Comparison of ENCODE assay signal across 16 mouse cellular contexts in the genomic region with DNA sequence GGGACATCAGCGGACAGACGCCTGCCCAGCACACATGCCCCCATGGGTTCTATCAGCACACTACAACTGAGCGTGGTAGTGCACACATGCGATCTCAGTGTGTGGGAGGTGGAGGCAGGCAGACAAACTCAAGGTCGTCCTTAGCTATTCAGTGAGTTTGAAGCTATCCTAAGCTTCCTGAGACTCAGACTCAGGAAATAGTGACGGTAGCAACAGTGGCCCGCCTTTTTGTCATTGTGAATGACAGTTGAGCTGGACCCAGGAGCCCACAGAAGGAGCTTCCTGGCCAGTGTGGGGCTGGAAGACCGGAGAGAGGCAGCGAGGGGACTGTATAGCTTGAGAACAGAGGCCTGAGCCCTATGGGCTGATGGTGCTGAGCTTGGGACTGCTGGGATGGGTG.
"Had no signal": no experiment of that assay in that cellular context is flagged by ENCODE, and none has a peak within 500 bp of the region (broad histone marks: within the 10 kb centered on the region; RNA-seq: fewer than 3 reads in every experiment).

No protein-coding gene starts in this region.

- H3K27me3 ChIP-seq: kidney, embryonic 15.5 days; liver, embryonic 15.5 days; lung, embryonic 15.5 days had no signal

- H3K4me1 ChIP-seq: liver, embryonic 15.5 days had no signal

- H3K27ac ChIP-seq: kidney, embryonic 15.5 days; left cerebral cortex, adult 2 months; limb, embryonic 10.5 days; liver, embryonic 15.5 days; lung, embryonic 15.5 days; neural tube, embryonic 13.5 days; stomach, postnatal 0 days had no signal

- H3K9me3 ChIP-seq: kidney, embryonic 15.5 days; limb, embryonic 10.5 days; liver, embryonic 15.5 days; lung, embryonic 15.5 days; neural tube, embryonic 13.5 days had no signal

- DNase-seq: kidney, adult 2 months; kidney, postnatal 14 days; right cerebral cortex, adult 18-20 months; right cerebral cortex, postnatal 25 days; thymus, postnatal 4 days had no signal

- H3K4me2 ChIP-seq: kidney, embryonic 15.5 days; liver, embryonic 11.5 days; liver, embryonic 15.5 days; lung, embryonic 15.5 days; midbrain, embryonic 11.5 days; neural tube, embryonic 13.5 days had no signal

- ATAC-seq: intestine, embryonic 16.5 days; midbrain, embryonic 16.5 days had no signal

- H3K9ac ChIP-seq: kidney, embryonic 15.5 days; liver, embryonic 15.5 days; lung, embryonic 15.5 days; neural tube, embryonic 13.5 days had no signal

- H3K4me3 ChIP-seq: kidney, embryonic 15.5 days; left cerebral cortex, adult 2 months; limb, embryonic 10.5 days; liver, embryonic 15.5 days; lung, embryonic 15.5 days; neural tube, embryonic 13.5 days had no signal

- H3K36me3 ChIP-seq: kidney, embryonic 15.5 days; limb, embryonic 10.5 days; liver, embryonic 15.5 days; lung, embryonic 15.5 days had no signal
